Mouse (Mus musculus) lung, postnatal 14 days (tissue): ENCODE results near the gene Syt5.
A peak's percentile ranks its signal among the peaks of the same experiment; 100 is the strongest.

Experiments
- DNase-seq: peaks from one replicate; pipeline ENCODE4 v3.0.0; 2021

Syt5 gene

GRCm38 (mm10) chr7:4498251-4498650 is 49.1 kb downstream of the Syt5 start:
- DNase-seq, result peak; percentile 82

GRCm38 (mm10) chr7:4497271-4497903 is 50.0 kb downstream of the Syt5 start:
- DNase-seq, result no peak

GRCm38 (mm10) chr7:4496468-4496867 is 50.9 kb downstream of the Syt5 start:
- no peak for DNase-seq

- no peak for DNase-seq
Observed at GRCm38 (mm10) chr7:4493991-4494390, 53.4 kb downstream of the Syt5 start.

- DNase-seq, result no peak
Observed at GRCm38 (mm10) chr7:4492284-4493224, 54.8 kb downstream of the Syt5 start.

GRCm38 (mm10) chr7:4491308-4491707 is 56.0 kb downstream of the Syt5 start:
- DNase-seq, result peak; percentile 52
